Mouse (Mus musculus): ENCODE data around the gene Rpusd4. TPM values are rescaled to one million over a fixed set of nuclear protein-coding genes. Genes with fewer than 3 reads are reported as not detected.

Rpusd4 gene
- total RNA-seq (2012; rRNA removed): 28.8 and 32.0 TPM in 2 replicates

DNA sequence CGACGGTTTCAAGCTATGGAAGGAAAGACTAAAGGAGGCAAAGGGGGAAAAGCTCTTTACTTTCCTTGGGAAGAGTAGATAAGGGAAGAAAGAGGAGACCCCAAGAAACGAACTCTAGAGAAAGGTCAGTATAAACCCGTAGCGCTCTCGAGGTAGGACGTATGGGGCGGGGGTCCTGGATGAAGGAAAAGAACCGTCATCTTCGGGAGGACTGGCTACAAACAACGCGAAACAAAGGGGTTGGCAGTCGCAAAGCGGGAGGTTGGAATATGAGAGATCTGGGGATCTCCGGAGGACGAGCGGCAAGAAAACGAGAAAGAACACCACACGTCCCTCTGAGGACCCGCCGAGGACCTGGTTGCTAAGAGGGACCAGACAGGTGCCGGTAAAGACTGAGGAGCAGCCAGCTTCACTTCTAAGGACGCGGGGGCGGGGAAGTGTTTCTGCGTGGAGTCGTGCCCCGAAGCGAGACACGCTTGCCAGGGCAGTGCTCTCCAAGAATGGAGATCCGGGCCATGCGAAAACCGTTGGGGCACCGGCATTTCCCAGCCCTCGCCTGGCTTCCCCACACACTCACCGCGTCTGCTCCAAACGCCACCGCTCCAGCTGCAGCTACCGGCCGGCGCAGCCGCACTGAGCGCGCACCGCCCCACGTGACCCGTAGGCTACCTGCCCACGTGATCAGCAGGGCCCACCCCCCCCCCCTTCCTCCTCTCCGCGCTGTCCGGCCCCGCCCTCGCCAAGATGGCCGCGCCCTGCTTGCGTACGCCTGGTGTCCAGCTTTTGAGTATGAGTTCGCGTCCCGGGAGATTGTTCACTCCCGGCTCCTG, at the start of gene Rpusd4, which contains the start of gene Fam118b:
TSS of gene Rpusd4 (plus strand) at position 720 of the 830 bp plus-strand sequence.
TSS of gene Fam118b (minus strand) at position 660 of the 830 bp plus-strand sequence.
- TF ChIP-seq ZNF384 (IDR thresholded peaks at IDR 0.05; ENCODE audit: low read depth, low read length) (no peak), ZC3H11A (IDR thresholded peaks at IDR 0.05; ENCODE audit: borderline replicate concordance, low read depth, low read length) (no peak), CHD2 (IDR thresholded peaks at IDR 0.05; ENCODE audit: low read depth, low read length) (no peak), HCFC1 (IDR thresholded peaks at IDR 0.05; ENCODE audit: borderline replicate concordance, insufficient read depth, low read length) (no peak), MAFK (IDR thresholded peaks at IDR 0.05; ENCODE audit: insufficient read depth, low read depth, low read length) (no peak)
- Histone ChIP-seq H3K36me3 (ENCODE audit: control insufficient read depth, insufficient read depth, low read length, poor library complexity, severe bottlenecking) (peaks cover 6% of the 10 kb centered on the region), H3K9me3 (ENCODE audit: control insufficient read depth, insufficient read depth, low read depth, low read length) (no peaks in the 10 kb centered on the region), H3K9ac (ENCODE audit: insufficient read depth, low read depth, low read length, poor library complexity, severe bottlenecking) (peak within 1 kb of the TSS; percentile 82), H3K4me3 (ENCODE audit: insufficient read depth in 1 of 2, low read depth in 1 of 2, low read length in 2 of 2, poor library complexity in 1 of 2, severe bottlenecking in 1 of 2) (peak within 1 kb of the TSS; percentile 77 to 95), H3K27ac (ENCODE audit: insufficient read depth, low read depth, low read length, poor library complexity, severe bottlenecking) (no peak within 1 kb of the TSS), H3K4me1 (ENCODE audit: control insufficient read depth in 2 of 2, insufficient read depth in 2 of 2, low read length in 2 of 2, poor library complexity in 1 of 2) (0 out of 4 replicates have a peak, but pooled peaks cover 0 to 2% of the 10 kb centered on the region in 2 experiments)
- peak; percentile 82 for DNase-seq (ENCODE audit: low read depth, low spot score)
- in situ Hi-C loops (cut with MboI; ENCODE audit: low sequenced_read_pairs in 2 of 2, unreplicated experiment in 2 of 2): no loop called here

DNA sequence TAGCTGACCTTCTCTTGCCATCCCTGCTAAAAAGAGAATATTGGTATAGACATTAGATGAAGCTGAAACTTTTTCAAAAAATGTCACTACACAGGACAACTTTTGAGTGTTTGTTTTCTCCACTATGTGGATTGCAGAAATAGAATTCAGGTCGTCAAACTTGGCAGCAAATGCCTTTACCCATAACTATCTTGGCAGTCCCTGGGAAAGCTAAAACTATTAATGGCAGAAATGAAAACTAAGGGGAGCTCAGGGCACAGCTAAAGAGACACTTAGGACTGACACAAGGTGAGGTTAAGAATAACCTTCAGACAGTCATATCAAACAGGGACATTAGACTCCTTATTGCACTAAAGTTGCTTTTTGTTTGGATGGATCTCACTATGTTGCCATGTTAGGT, 49.7 kb upstream of the Rpusd4 start:
- TF ChIP-seq HCFC1 (IDR thresholded peaks at IDR 0.05; ENCODE audit: borderline replicate concordance, insufficient read depth, low read length): no peak
- TF ChIP-seq ZNF384 (IDR thresholded peaks at IDR 0.05; ENCODE audit: low read depth, low read length): no peak
- no peak for TF ChIP-seq ZC3H11A (IDR thresholded peaks at IDR 0.05; ENCODE audit: borderline replicate concordance, low read depth, low read length)
- no peak for TF ChIP-seq MAFK (IDR thresholded peaks at IDR 0.05; ENCODE audit: insufficient read depth, low read depth, low read length)
- no peak for TF ChIP-seq CHD2 (IDR thresholded peaks at IDR 0.05; ENCODE audit: low read depth, low read length)
- H3K9me3 ChIP-seq (ENCODE audit: control insufficient read depth, insufficient read depth, low read depth, low read length): no peaks in the 10 kb centered on the region
- H3K4me3 ChIP-seq (ENCODE audit: insufficient read depth in 1 of 2, low read depth in 1 of 2, low read length in 2 of 2, poor library complexity in 1 of 2, severe bottlenecking in 1 of 2): no peak overlapping the region
- H3K27ac ChIP-seq (ENCODE audit: insufficient read depth, low read depth, low read length, poor library complexity, severe bottlenecking): no peak overlapping the region
- in situ Hi-C loops (cut with MboI; ENCODE audit: low sequenced_read_pairs in 2 of 2, unreplicated experiment in 2 of 2): no loop called here
- no peak overlapping the region for H3K9ac ChIP-seq (ENCODE audit: insufficient read depth, low read depth, low read length, poor library complexity, severe bottlenecking)
- no peaks in the 10 kb centered on the region for H3K4me1 ChIP-seq (ENCODE audit: control insufficient read depth in 2 of 2, insufficient read depth in 2 of 2, low read length in 2 of 2, poor library complexity in 1 of 2)
- peaks cover 31% of the 10 kb centered on the region for H3K36me3 ChIP-seq (ENCODE audit: control insufficient read depth, insufficient read depth, low read length, poor library complexity, severe bottlenecking)
- DNase-seq (ENCODE audit: low read depth, low spot score): no peak

DNA sequence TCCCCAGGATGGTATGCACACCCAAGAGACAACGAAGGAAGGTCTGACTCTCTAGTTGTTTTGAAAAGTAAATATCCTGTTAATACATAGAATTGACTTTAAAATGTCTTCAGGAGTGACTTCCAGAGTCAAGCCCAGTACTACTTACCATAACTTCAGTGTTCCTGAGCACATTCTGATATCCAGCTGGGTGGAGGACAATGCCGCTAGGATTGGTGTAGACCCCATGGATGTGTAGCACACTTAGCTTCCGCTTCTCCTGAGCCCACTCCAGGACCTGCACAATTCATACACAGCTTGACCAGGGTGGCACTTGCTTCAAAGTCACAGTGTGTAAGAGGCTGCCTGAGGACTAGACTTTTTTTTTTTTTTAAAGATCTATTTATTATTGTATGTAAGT, 44.2 kb upstream of the Rpusd4 start:
- DNase-seq (ENCODE audit: low read depth, low spot score): no peak
- TF ChIP-seq MAFK (IDR thresholded peaks at IDR 0.05; ENCODE audit: insufficient read depth, low read depth, low read length): no peak
- no peak for TF ChIP-seq HCFC1 (IDR thresholded peaks at IDR 0.05; ENCODE audit: borderline replicate concordance, insufficient read depth, low read length)
- no peak for TF ChIP-seq ZNF384 (IDR thresholded peaks at IDR 0.05; ENCODE audit: low read depth, low read length)
- TF ChIP-seq CHD2 (IDR thresholded peaks at IDR 0.05; ENCODE audit: low read depth, low read length): no peak
- no peak for TF ChIP-seq ZC3H11A (IDR thresholded peaks at IDR 0.05; ENCODE audit: borderline replicate concordance, low read depth, low read length)
- in situ Hi-C loops (cut with MboI; ENCODE audit: low sequenced_read_pairs in 2 of 2, unreplicated experiment in 2 of 2): no loop called here
- Histone ChIP-seq H3K36me3 (ENCODE audit: control insufficient read depth, insufficient read depth, low read length, poor library complexity, severe bottlenecking) (no peaks in the 10 kb centered on the region; the same call in 1 of the 2 replicates), H3K4me1 (ENCODE audit: control insufficient read depth in 2 of 2, insufficient read depth in 2 of 2, low read length in 2 of 2, poor library complexity in 1 of 2) (no peaks in the 10 kb centered on the region), H3K4me3 (ENCODE audit: insufficient read depth in 1 of 2, low read depth in 1 of 2, low read length in 2 of 2, poor library complexity in 1 of 2, severe bottlenecking in 1 of 2) (no peak overlapping the region), H3K9me3 (ENCODE audit: control insufficient read depth, insufficient read depth, low read depth, low read length) (no peaks in the 10 kb centered on the region), H3K27ac (ENCODE audit: insufficient read depth, low read depth, low read length, poor library complexity, severe bottlenecking) (no peak overlapping the region), H3K9ac (ENCODE audit: insufficient read depth, low read depth, low read length, poor library complexity, severe bottlenecking) (no peak overlapping the region)

GRCm38 (mm10) chr9:35228671-35229070, 39.0 kb upstream of the Rpusd4 start:
- Histone ChIP-seq H3K4me1 (ENCODE audit: control insufficient read depth in 2 of 2, insufficient read depth in 2 of 2, low read length in 2 of 2, poor library complexity in 1 of 2) (no peaks in the 10 kb centered on the region), H3K4me3 (ENCODE audit: insufficient read depth in 1 of 2, low read depth in 1 of 2, low read length in 2 of 2, poor library complexity in 1 of 2, severe bottlenecking in 1 of 2) (no peak overlapping the region), H3K27ac (ENCODE audit: insufficient read depth, low read depth, low read length, poor library complexity, severe bottlenecking) (no peak overlapping the region), H3K9me3 (ENCODE audit: control insufficient read depth, insufficient read depth, low read depth, low read length) (no peaks in the 10 kb centered on the region), H3K9ac (ENCODE audit: insufficient read depth, low read depth, low read length, poor library complexity, severe bottlenecking) (no peak overlapping the region), H3K36me3 (ENCODE audit: control insufficient read depth, insufficient read depth, low read length, poor library complexity, severe bottlenecking) (no peaks in the 10 kb centered on the region; the same call in 1 of the 2 replicates)
- no peak for DNase-seq (ENCODE audit: low read depth, low spot score)
- TF ChIP-seq ZC3H11A (IDR thresholded peaks at IDR 0.05; ENCODE audit: borderline replicate concordance, low read depth, low read length) (no peak), ZNF384 (IDR thresholded peaks at IDR 0.05; ENCODE audit: low read depth, low read length) (no peak), CHD2 (IDR thresholded peaks at IDR 0.05; ENCODE audit: low read depth, low read length) (no peak), HCFC1 (IDR thresholded peaks at IDR 0.05; ENCODE audit: borderline replicate concordance, insufficient read depth, low read length) (no peak), MAFK (IDR thresholded peaks at IDR 0.05; ENCODE audit: insufficient read depth, low read depth, low read length) (no peak)
- in situ Hi-C loops (cut with MboI; ENCODE audit: low sequenced_read_pairs in 2 of 2, unreplicated experiment in 2 of 2): no loop called here
